Mouse (Mus musculus): ENCODE results near the gene 1810046K07Rik. TPM values are rescaled to one million over a fixed set of nuclear protein-coding genes. Genes with fewer than 3 reads are reported as not detected.

1810046K07Rik gene
- not detected in 2 replicates for polyA plus RNA-seq (2016; fragmentation: Nextera tagmentation; extraction: Ambion mirVana)

DNA sequence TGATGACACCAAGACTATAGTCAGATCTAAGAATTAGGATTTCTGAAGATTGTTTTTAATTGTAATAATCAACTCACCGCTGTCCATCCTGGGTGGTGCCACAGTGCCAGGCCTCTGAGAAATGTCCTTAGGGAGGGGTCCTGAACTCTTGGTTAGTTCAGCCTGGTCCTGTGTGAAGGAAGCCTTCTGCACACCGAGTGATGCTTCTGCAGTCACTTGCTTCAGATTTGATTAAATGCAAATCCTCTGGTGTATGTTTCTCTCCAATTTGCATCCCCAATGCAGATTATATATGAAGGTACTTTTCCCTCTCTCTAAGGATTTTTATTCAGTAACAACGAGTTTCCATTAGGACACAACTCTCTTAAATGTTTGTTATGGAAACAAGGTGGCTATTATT, at the start of gene 1810046K07Rik:
Gene 1810046K07Rik (minus strand): TSS at position 187 of the 400 bp plus-strand sequence.
- no peak for ATAC-seq (ENCODE audit: insufficient number of reproducible peaks, low FRiP score)
- no peak within 1 kb of the TSS for H3K27ac ChIP-seq (ENCODE audit: poor library complexity, severe bottlenecking)
- H3K9me3 ChIP-seq (replicated peaks) = no peaks in the 10 kb centered on the region
- WGBS = 80% methylated on average over 3 of the region's 3 CpGs
- H3K9ac ChIP-seq = no peak within 1 kb of the TSS
- no peak within 1 kb of the TSS for H3K4me2 ChIP-seq
- H3K4me1 ChIP-seq (replicated peaks) = 0 out of 2 replicates have a peak, but pooled peaks cover 4% of the 10 kb centered on the region
- H3K36me3 ChIP-seq = no peaks in the 10 kb centered on the region
- no peaks in the 10 kb centered on the region for H3K27me3 ChIP-seq (replicated peaks)
- no peak within 1 kb of the TSS for H3K4me3 ChIP-seq

GRCm38 (mm10) chr9:51369560-51369959, 40.8 kb upstream of the 1810046K07Rik start:
- Histone ChIP-seq H3K9me3 (replicated peaks) (no peaks in the 10 kb centered on the region), H3K4me1 (replicated peaks) (no peaks in the 10 kb centered on the region), H3K27me3 (replicated peaks) (no peaks in the 10 kb centered on the region), H3K36me3 (no peaks in the 10 kb centered on the region), H3K27ac (ENCODE audit: poor library complexity, severe bottlenecking) (no peak overlapping the region), H3K4me2 (no peak overlapping the region), H3K9ac (no peak overlapping the region), H3K4me3 (no peak overlapping the region)
- ATAC-seq (ENCODE audit: insufficient number of reproducible peaks, low FRiP score) = no peak
- 68% methylated on average over 3 of the region's 3 CpGs for WGBS

DNA sequence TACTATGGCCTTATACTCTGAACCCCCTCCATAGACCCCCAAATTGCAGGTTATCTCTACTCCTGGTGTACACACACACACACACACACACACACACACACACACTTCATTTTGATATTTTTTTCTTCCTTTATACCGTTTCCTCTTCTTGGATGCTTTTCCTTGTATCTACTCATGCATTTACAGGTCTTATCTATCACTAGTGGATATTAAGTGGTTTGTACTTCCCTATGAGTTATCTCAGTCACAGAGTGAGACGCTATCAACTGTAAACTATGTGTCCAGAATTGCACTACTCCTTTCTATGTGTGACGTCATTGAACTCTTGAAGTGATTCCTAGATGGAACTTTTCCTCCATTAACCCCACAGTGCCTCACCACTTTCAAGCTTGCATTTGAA, 38.4 kb upstream of the 1810046K07Rik start:
- Histone ChIP-seq H3K4me2 (no peak overlapping the region), H3K27me3 (replicated peaks) (no peaks in the 10 kb centered on the region), H3K4me1 (replicated peaks) (no peaks in the 10 kb centered on the region), H3K9ac (no peak overlapping the region), H3K4me3 (no peak overlapping the region), H3K27ac (ENCODE audit: poor library complexity, severe bottlenecking) (no peak overlapping the region), H3K36me3 (no peaks in the 10 kb centered on the region), H3K9me3 (replicated peaks) (no peaks in the 10 kb centered on the region)
- no peak for ATAC-seq (ENCODE audit: insufficient number of reproducible peaks, low FRiP score)
- WGBS = 52% methylated on average over 3 of the region's 3 CpGs

GRCm38 (mm10) chr9:51364059-51364458, 35.3 kb upstream of the 1810046K07Rik start:
- no peaks in the 10 kb centered on the region for H3K27me3 ChIP-seq (replicated peaks)
- WGBS = 72% methylated on average over 4 of the region's 4 CpGs
- no peak for ATAC-seq (ENCODE audit: insufficient number of reproducible peaks, low FRiP score)
- H3K9ac ChIP-seq = no peak overlapping the region
- no peaks in the 10 kb centered on the region for H3K4me1 ChIP-seq (replicated peaks)
- no peak overlapping the region for H3K4me2 ChIP-seq
- H3K9me3 ChIP-seq (replicated peaks) = no peaks in the 10 kb centered on the region
- H3K27ac ChIP-seq (ENCODE audit: poor library complexity, severe bottlenecking) = no peak overlapping the region
- no peak overlapping the region for H3K4me3 ChIP-seq
- no peaks in the 10 kb centered on the region for H3K36me3 ChIP-seq

DNA sequence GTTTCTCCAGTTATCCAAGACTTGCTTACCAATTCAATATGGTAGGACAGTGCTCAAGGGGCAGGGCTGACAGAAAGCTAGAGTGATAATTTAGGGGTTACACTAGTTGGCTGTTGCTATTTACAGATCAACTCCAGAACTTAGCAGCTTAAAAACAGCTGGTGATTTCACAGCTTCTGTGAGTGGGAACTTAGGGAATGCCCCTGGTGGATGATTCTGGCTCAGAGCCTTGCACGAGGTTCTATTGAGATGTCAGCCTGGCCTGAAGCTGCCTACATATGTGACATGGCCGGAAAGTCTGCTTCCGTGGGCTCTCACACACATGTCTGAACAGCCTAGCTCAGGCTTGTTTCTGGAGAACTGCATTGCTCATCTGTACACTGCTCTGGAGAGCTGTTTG, 24.8 kb upstream of the 1810046K07Rik start:
- no peaks in the 10 kb centered on the region for H3K36me3 ChIP-seq
- no peaks in the 10 kb centered on the region for H3K9me3 ChIP-seq (replicated peaks)
- H3K4me1 ChIP-seq (replicated peaks) = no peaks in the 10 kb centered on the region; the same call in 1 of the 2 replicates
- no peak overlapping the region for H3K27ac ChIP-seq (ENCODE audit: poor library complexity, severe bottlenecking)
- no peak for ATAC-seq (ENCODE audit: insufficient number of reproducible peaks, low FRiP score)
- no peaks in the 10 kb centered on the region for H3K27me3 ChIP-seq (replicated peaks)
- H3K4me2 ChIP-seq = no peak overlapping the region
- WGBS = 66% methylated on average over 3 of the region's 3 CpGs
- H3K4me3 ChIP-seq = no peak overlapping the region
- H3K9ac ChIP-seq = no peak overlapping the region

DNA sequence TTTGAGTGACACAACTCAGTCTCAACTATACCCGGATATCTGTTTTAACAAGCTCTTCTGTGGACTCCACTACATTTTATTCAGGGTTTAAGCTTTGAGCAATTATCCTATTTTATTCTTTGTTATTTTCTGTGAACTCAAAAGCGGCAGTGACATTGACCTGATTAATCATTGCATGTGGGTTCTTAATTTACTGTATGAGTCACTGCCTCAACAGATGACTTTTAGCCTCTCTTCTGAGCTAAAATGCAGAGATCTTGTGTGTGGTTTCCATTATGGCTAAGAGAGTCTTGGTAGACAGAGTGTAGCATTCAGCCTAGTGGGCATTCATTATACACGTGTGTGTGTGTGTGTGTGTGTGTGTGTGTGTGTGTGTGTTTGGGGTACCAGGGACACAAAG, 24.2 kb upstream of the 1810046K07Rik start:
- 84% methylated on average over 3 of the region's 3 CpGs for WGBS
- Histone ChIP-seq H3K4me3 (no peak overlapping the region), H3K27me3 (replicated peaks) (no peaks in the 10 kb centered on the region), H3K9ac (no peak overlapping the region), H3K27ac (ENCODE audit: poor library complexity, severe bottlenecking) (no peak overlapping the region), H3K4me2 (no peak overlapping the region), H3K9me3 (replicated peaks) (no peaks in the 10 kb centered on the region), H3K4me1 (replicated peaks) (no peaks in the 10 kb centered on the region; the same call in 1 of the 2 replicates), H3K36me3 (no peaks in the 10 kb centered on the region)
- ATAC-seq (ENCODE audit: insufficient number of reproducible peaks, low FRiP score) = no peak

DNA sequence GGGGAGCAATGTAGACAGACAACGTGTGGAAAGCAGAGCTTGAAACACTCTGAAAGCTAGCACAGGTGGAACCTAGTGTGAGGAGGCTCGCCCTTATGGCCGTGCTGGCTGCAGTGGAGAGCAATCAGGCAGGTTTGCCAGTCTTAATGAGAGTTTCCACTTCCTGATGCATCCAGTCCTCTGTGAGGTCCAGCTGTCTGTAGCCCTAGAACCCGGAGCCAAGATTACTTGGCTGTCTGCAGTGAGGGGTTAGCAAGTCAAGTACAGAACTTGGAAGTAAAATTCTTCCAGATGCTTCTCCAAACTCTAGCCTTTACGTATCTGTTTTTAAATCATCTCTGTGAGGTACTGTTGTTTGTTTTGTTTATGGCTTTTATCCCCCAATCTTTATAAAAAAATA, 20.7 kb upstream of the 1810046K07Rik start:
- no peak overlapping the region for H3K27ac ChIP-seq (ENCODE audit: poor library complexity, severe bottlenecking)
- no peak overlapping the region for H3K4me3 ChIP-seq
- no peaks in the 10 kb centered on the region for H3K9me3 ChIP-seq (replicated peaks)
- H3K9ac ChIP-seq = no peak overlapping the region
- H3K36me3 ChIP-seq = no peaks in the 10 kb centered on the region
- whole genome bisulfite sequencing = 69% methylated on average over 5 of the region's 5 CpGs
- ATAC-seq (ENCODE audit: insufficient number of reproducible peaks, low FRiP score) = no peak
- H3K27me3 ChIP-seq (replicated peaks) = no peaks in the 10 kb centered on the region
- no peaks in the 10 kb centered on the region; the same call in 1 of the 2 replicates for H3K4me1 ChIP-seq (replicated peaks)
- H3K4me2 ChIP-seq = no peak overlapping the region

- WGBS = 81% methylated on average over 9 of the region's 9 CpGs
Measured at GRCm38 (mm10) chr9:51345768-51346167, 17.1 kb upstream of the 1810046K07Rik start.

GRCm38 (mm10) chr9:51335294-51336010, 6.7 kb upstream of the 1810046K07Rik start:
- 25% methylated on average over 8 of the region's 8 CpGs for whole genome bisulfite sequencing
- H3K36me3 ChIP-seq = no peaks in the 10 kb centered on the region
- ATAC-seq (ENCODE audit: insufficient number of reproducible peaks, low FRiP score) = peak; percentile 57; the same call in 1 of the 2 replicates
- H3K27ac ChIP-seq (ENCODE audit: poor library complexity, severe bottlenecking) = no peak overlapping the region
- H3K4me3 ChIP-seq = no peak overlapping the region
- H3K27me3 ChIP-seq (replicated peaks) = no peaks in the 10 kb centered on the region
- peak overlapping the region; percentile 45 for H3K4me2 ChIP-seq
- no peak overlapping the region for H3K9ac ChIP-seq
- H3K4me1 ChIP-seq (replicated peaks) = no peaks in the 10 kb centered on the region
- no peaks in the 10 kb centered on the region for H3K9me3 ChIP-seq (replicated peaks)

More at GRCm38 (mm10) chr9:51345768-51346167, 17.1 kb upstream of the 1810046K07Rik start:
- Histone ChIP-seq H3K27ac (ENCODE audit: poor library complexity, severe bottlenecking) (no peak overlapping the region), H3K4me2 (no peak overlapping the region), H3K9ac (no peak overlapping the region), H3K9me3 (replicated peaks) (no peaks in the 10 kb centered on the region), H3K4me1 (replicated peaks) (no peaks in the 10 kb centered on the region), H3K27me3 (replicated peaks) (no peaks in the 10 kb centered on the region), H3K4me3 (no peak overlapping the region), H3K36me3 (no peaks in the 10 kb centered on the region)
- no peak for ATAC-seq (ENCODE audit: insufficient number of reproducible peaks, low FRiP score)

GRCm38 (mm10) chr9:51331449-51332238, 2.9 kb upstream of the 1810046K07Rik start:
- WGBS = 82% methylated on average over 13 of the region's 13 CpGs
- no peak overlapping the region for H3K27ac ChIP-seq (ENCODE audit: poor library complexity, severe bottlenecking)
- H3K9me3 ChIP-seq (replicated peaks) = no peaks in the 10 kb centered on the region
- H3K27me3 ChIP-seq (replicated peaks) = no peaks in the 10 kb centered on the region
- H3K36me3 ChIP-seq = no peaks in the 10 kb centered on the region
- no peak overlapping the region for H3K9ac ChIP-seq
- no peaks in the 10 kb centered on the region for H3K4me1 ChIP-seq (replicated peaks)
- no peak overlapping the region for H3K4me2 ChIP-seq
- no peak overlapping the region for H3K4me3 ChIP-seq
- ATAC-seq (ENCODE audit: insufficient number of reproducible peaks, low FRiP score) = no peak

DNA sequence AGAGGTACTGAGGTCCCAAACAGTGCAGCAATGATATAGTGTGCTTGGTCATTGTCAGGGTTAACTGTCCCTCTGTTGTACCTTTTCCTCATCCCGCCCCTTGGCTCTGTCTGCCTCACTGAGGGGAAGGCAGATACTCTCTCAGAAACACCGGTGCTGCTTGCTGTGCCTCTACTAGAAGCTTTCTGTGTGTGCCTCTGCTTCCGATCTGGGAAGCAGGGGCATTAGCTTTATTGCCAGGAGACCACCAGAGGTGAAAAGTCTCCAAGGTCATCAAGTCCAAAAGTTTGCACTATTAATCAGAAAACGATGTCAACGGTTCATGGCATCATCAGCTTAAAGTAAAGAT, 1.2 kb downstream of the 1810046K07Rik start:
- H3K36me3 ChIP-seq = no peaks in the 10 kb centered on the region
- 72% methylated on average over 5 of the region's 5 CpGs for WGBS
- ATAC-seq (ENCODE audit: insufficient number of reproducible peaks, low FRiP score) = no peak
- no peak overlapping the region for H3K27ac ChIP-seq (ENCODE audit: poor library complexity, severe bottlenecking)
- H3K4me3 ChIP-seq = no peak overlapping the region
- H3K9me3 ChIP-seq (replicated peaks) = no peaks in the 10 kb centered on the region
- 0 out of 2 replicates have a peak, but pooled peaks cover 4% of the 10 kb centered on the region for H3K4me1 ChIP-seq (replicated peaks)
- H3K4me2 ChIP-seq = no peak overlapping the region
- H3K27me3 ChIP-seq (replicated peaks) = no peaks in the 10 kb centered on the region
- no peak overlapping the region for H3K9ac ChIP-seq

Measured in heart, embryonic 12.5 days (tissue).